Mouse (Mus musculus): Measurements from ENCODE around the gene Gm11563. TPM values are rescaled to one million over a fixed set of nuclear protein-coding genes. Genes with fewer than 3 reads are reported as not detected.
"Not testable (repeated sequence)": the region's sequence is repeated elsewhere in the genome, so short reads cannot be mapped to it uniquely, and the experiment has no call there.

Gm11563 gene
- not detected in 2 replicates for polyA plus RNA-seq (2015; fragmentation: Nextera tagmentation; extraction: Ambion mirVana)

DNA sequence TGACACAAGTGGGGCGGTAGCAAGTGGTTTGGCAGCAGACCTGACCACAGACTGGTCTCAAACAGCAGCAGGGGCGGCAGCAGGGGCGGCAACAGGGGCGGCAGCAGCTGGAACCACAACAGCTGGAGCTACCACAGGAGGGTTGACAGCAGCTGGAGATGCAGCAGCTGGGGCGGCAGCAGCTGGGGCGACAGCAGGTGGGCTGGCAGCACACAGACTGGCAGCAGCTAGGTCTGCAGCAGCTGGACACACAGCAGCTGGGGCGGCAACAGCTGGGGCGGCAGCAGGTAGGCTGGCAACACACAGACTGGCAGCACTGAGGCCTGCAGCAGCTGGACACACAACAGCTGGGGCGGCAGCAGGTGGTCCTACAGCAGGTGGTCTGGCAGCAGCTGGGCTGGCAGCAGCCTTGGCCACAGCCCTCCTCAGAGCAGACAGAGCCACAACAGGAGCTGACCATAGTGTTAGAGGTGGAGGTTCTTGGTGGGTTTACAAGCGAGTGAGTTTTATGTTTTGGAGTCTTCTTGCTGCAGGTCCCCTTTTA lies at the start of gene Gm11563:
Gene Gm11563 (minus strand): TSS at position 494 of the 544 bp plus-strand sequence.
- H3K36me3 ChIP-seq (replicated peaks); H3K4me1 ChIP-seq; H3K9ac ChIP-seq; ATAC-seq (replicated peaks); H3K27ac ChIP-seq; H3K4me3 ChIP-seq; H3K9me3 ChIP-seq; H3K27me3 ChIP-seq (replicated peaks); H3K4me2 ChIP-seq: not testable (repeated sequence)
- 68% methylated on average over 10 of the region's 10 CpGs for WGBS

DNA sequence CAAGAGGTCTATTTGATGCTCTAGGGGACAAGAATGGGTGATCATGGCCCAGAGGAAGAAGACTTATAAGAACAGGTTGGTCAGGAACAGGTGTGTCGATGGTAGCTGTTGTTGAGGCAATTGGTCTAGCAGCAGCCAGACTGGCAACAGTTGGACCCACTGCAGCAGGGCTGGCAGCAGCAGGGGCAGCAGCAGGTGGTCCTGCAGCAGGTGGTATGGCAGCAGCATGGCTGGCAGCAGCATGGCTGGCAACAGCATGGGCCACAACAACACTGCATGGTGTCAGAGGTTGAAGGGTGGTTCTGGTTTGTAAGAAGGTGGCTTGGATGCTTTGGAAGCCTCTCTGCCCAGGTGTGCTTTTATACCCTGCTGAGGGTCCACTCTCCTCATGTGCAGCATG lies 31.7 kb upstream of the Gm11563 start, which contains the start of gene Gm14190:
Gene Gm14190 (minus strand): TSS at position 278 of the 400 bp plus-strand sequence.
- no peaks in the 10 kb centered on the region for H3K9me3 ChIP-seq
- no peak within 1 kb of the TSS for H3K4me3 ChIP-seq
- H3K27ac ChIP-seq, result no peak within 1 kb of the TSS
- H3K27me3 ChIP-seq (replicated peaks), result no peaks in the 10 kb centered on the region
- WGBS, result 76% methylated on average over 1 of the region's 1 CpGs
- ATAC-seq (replicated peaks), result no peak
- no peaks in the 10 kb centered on the region for H3K36me3 ChIP-seq (replicated peaks)
- no peak within 1 kb of the TSS for H3K9ac ChIP-seq
- no peaks in the 10 kb centered on the region for H3K4me1 ChIP-seq
- no peak within 1 kb of the TSS for H3K4me2 ChIP-seq

DNA sequence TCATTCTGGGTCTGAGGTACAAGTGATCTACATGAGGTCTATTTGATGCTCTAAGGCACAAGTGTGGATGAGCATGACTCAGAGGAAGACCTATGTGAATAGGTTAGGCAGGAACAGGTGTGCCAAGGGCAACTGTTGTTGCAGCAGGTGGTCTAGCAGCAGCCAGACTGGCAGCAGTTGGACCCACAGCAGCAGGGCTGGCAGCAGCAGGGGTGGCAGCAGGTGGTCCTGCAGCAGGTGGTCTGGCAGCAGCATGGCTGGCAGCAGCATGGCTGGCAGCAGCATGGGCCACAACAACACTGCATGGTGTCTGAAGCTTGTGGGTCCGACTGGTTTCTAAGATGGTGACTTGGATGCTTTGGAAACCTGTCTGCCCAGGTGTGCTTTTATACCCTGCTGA lies 26.5 kb upstream of the Gm11563 start:
- not testable (repeated sequence) for H3K4me2 ChIP-seq; H3K27ac ChIP-seq; H3K4me1 ChIP-seq; H3K27me3 ChIP-seq (replicated peaks); H3K4me3 ChIP-seq; H3K9me3 ChIP-seq; H3K9ac ChIP-seq; ATAC-seq (replicated peaks); H3K36me3 ChIP-seq (replicated peaks)
- 69% methylated on average over 1 of the region's 1 CpGs for WGBS

DNA sequence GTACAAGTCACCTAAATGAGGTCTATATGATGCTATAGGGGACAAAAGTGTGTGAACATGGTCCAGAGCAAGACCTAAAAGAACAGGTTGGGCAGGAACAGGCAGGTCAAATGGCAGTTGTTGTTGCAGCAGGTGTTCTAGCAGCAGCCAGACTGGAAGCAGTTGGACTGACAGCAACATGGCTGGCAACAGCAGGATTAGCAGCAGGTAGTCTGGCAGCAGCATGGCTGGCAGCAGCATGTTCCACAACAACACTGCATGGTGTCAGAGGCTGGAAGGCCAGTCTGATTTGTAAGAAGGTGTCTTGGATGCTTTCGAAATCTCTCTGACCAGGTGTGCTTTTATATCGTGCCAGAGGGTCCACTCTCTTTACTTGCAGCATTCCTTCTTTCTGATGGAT lies 24.7 kb upstream of the Gm11563 start:
- ATAC-seq (replicated peaks), result no peak
- no peaks in the 10 kb centered on the region for H3K36me3 ChIP-seq (replicated peaks)
- 95% methylated on average over 2 of the region's 2 CpGs for WGBS
- H3K9me3 ChIP-seq, result no peaks in the 10 kb centered on the region
- no peaks in the 10 kb centered on the region for H3K27me3 ChIP-seq (replicated peaks)
- H3K4me1 ChIP-seq, result no peaks in the 10 kb centered on the region
- no peak overlapping the region for H3K27ac ChIP-seq
- H3K4me3 ChIP-seq, result no peak overlapping the region
- no peak overlapping the region for H3K4me2 ChIP-seq
- H3K9ac ChIP-seq, result no peak overlapping the region

DNA sequence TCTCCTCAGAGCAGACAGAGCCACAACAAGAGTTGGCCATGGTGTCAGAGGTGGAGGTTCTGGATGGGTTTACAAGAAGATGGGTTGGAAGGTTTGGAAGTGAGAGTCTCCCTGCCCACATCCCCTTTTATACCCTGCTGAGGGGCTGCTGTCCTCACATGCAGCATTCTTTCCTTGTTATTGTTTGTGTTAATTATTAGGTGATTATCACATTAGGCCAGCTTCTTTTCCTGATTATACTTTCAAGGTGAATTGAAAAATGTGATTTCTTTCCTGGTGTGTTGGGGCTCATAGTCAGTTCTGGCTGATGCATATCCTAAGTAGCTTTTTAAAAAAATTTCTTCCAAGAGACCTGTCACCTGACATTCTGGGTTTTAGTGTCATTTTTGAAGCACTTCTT lies 7.1 kb upstream of the Gm11563 start, which contains the start of gene Krtap4-6:
Gene Krtap4-6 (minus strand): TSS at position 101 of the 400 bp plus-strand sequence.
- H3K4me1 ChIP-seq, result no peaks in the 10 kb centered on the region
- no peaks in the 10 kb centered on the region for H3K9me3 ChIP-seq
- no peak within 1 kb of the TSS for H3K9ac ChIP-seq
- H3K4me3 ChIP-seq, result no peak within 1 kb of the TSS
- no peak within 1 kb of the TSS for H3K4me2 ChIP-seq
- ATAC-seq (replicated peaks), result no peak
- no peaks in the 10 kb centered on the region for H3K36me3 ChIP-seq (replicated peaks)
- no peaks in the 10 kb centered on the region for H3K27me3 ChIP-seq (replicated peaks)
- H3K27ac ChIP-seq, result no peak within 1 kb of the TSS

DNA sequence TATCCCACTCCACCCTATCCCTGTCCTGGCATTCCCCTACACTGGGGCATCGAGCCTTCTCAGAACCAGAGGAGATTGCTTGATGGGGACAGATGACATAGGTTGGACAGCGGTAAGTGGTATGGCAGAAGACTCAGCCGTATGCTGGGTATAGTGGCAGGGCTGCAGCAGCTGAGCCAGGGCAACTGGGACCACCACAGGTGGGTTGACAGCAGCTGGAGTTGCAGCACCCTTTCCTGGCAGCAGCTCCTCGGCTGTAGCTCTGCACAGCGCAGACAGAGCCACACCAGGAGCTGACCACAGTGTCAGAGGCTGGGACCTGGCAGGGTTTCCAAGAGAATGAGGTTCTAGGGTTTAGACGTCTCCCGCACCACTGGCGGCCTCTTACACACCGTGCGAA lies 4.0 kb upstream of the Gm11563 start:
- no peak overlapping the region for H3K27ac ChIP-seq
- no peak overlapping the region for H3K4me3 ChIP-seq
- H3K27me3 ChIP-seq (replicated peaks), result no peaks in the 10 kb centered on the region
- WGBS, result 88% methylated on average over 10 of the region's 10 CpGs
- ATAC-seq (replicated peaks), result no peak
- no peaks in the 10 kb centered on the region for H3K4me1 ChIP-seq
- no peak overlapping the region for H3K9ac ChIP-seq
- H3K9me3 ChIP-seq, result no peaks in the 10 kb centered on the region
- no peak overlapping the region for H3K4me2 ChIP-seq
- H3K36me3 ChIP-seq (replicated peaks), result no peaks in the 10 kb centered on the region

- H3K4me2 ChIP-seq, result no peak overlapping the region
- no peak overlapping the region for H3K27ac ChIP-seq
- H3K4me3 ChIP-seq, result no peak overlapping the region
- no peaks in the 10 kb centered on the region for H3K36me3 ChIP-seq (replicated peaks)
- H3K27me3 ChIP-seq (replicated peaks), result no peaks in the 10 kb centered on the region
- no peak for ATAC-seq (replicated peaks)
- 89% methylated on average over 4 of the region's 4 CpGs for WGBS
- H3K9me3 ChIP-seq, result no peaks in the 10 kb centered on the region
- no peak overlapping the region for H3K9ac ChIP-seq
- H3K4me1 ChIP-seq, result no peaks in the 10 kb centered on the region
Observed at GRCm38 (mm10) chr11:99659256-99659655, 496 bp upstream of the Gm11563 start.

DNA sequence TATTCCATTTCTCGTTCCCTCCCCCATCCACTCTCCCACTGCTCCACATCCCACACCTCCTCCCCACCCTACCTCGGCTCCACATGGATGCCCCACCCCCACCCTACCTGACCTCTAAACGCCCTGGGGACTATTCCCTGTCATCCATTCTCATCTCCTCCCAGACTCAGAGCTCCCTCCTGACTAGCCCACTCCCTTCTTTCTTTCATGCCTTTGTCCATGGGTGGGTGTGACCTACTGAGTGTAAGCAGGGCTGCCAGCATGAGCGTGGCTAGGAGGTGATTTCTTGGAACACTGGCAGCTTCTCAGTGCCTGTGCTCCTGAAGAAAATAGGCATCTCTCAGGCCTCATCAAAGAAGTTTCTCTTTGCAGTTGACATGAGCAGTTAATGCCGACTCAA lies 1.7 kb downstream of the Gm11563 start:
- Histone ChIP-seq H3K36me3 (replicated peaks) (no peaks in the 10 kb centered on the region), H3K4me2 (no peak overlapping the region), H3K4me1 (no peaks in the 10 kb centered on the region), H3K9ac (no peak overlapping the region), H3K4me3 (no peak overlapping the region), H3K27me3 (replicated peaks) (no peaks in the 10 kb centered on the region), H3K9me3 (no peaks in the 10 kb centered on the region), H3K27ac (no peak overlapping the region)
- WGBS, result 55% methylated on average over 5 of the region's 5 CpGs
- no peak for ATAC-seq (replicated peaks)

DNA sequence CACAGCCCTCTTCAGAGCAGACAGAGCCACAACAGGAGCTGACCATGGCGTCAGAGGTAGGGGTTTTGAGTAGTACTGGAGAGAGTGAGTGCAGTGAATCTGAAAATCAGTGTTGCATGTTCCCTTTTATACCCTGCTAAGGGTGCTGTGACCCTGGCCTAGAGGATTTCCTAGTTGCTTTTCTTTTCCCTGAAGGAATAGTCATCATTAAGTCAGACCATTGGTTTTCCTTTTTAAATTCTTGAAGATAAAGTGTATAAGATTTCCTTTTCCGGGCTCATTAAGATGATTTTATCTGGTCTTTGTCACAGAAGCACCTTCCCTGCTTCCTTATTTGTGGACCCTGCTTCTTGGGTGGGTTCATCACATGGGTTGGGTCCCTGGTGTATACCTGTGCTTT lies 8.6 kb downstream of the Gm11563 start, which contains the start of gene Gm11555:
Gene Gm11555 (minus strand): TSS at position 101 of the 400 bp plus-strand sequence.
- WGBS, result 81% methylated on average over 2 of the region's 2 CpGs
- Histone ChIP-seq H3K9me3 (no peaks in the 10 kb centered on the region), H3K4me2 (no peak within 1 kb of the TSS), H3K27ac (no peak within 1 kb of the TSS), H3K4me1 (no peaks in the 10 kb centered on the region), H3K36me3 (replicated peaks) (no peaks in the 10 kb centered on the region), H3K4me3 (no peak within 1 kb of the TSS), H3K27me3 (replicated peaks) (no peaks in the 10 kb centered on the region), H3K9ac (no peak within 1 kb of the TSS)
- ATAC-seq (replicated peaks), result no peak

DNA sequence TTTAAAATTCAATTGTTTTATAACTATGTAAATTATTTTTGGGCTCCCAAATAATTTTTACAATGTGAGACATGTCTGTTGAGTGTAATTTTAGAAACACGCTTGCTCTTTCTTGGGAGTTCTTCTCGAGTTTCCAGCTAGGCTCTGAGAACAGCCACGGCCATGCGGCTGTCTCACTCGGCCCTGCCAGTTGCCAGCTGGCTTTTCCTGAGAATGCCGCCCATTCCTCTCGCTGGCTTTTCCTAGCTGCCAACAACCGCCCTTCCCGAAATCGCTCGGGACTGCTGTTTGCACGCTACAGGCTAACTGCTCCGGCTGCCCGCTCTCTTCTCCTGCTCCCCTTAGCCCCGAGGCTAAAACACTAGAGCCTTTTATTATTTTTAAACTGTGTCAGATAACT lies 12.3 kb downstream of the Gm11563 start:
- no peak for ATAC-seq (replicated peaks)
- H3K4me3 ChIP-seq, result no peak overlapping the region
- no peaks in the 10 kb centered on the region for H3K36me3 ChIP-seq (replicated peaks)
- WGBS, result 91% methylated on average over 15 of the region's 15 CpGs
- no peak overlapping the region for H3K4me2 ChIP-seq
- H3K27me3 ChIP-seq (replicated peaks), result no peaks in the 10 kb centered on the region
- H3K4me1 ChIP-seq, result no peaks in the 10 kb centered on the region
- no peak overlapping the region for H3K27ac ChIP-seq
- H3K9me3 ChIP-seq, result no peaks in the 10 kb centered on the region
- H3K9ac ChIP-seq, result no peak overlapping the region

- no peak overlapping the region for H3K4me3 ChIP-seq
- no peak for ATAC-seq (replicated peaks)
- 70% methylated on average over 3 of the region's 3 CpGs for WGBS
Observed at GRCm38 (mm10) chr11:99644351-99644750, 14.4 kb downstream of the Gm11563 start.

GRCm38 (mm10) chr11:99643635-99644139 lies 15.1 kb downstream of the Gm11563 start, which contains the start of gene Krtap4-7:
TSS of gene Krtap4-7 (minus strand) at chr11:99644089.
- not testable (repeated sequence) for H3K4me2 ChIP-seq; H3K27ac ChIP-seq; H3K9ac ChIP-seq; H3K4me1 ChIP-seq; H3K4me3 ChIP-seq; ATAC-seq (replicated peaks); H3K36me3 ChIP-seq (replicated peaks); H3K27me3 ChIP-seq (replicated peaks); H3K9me3 ChIP-seq
- WGBS, result 89% methylated on average over 9 of the region's 9 CpGs

More at GRCm38 (mm10) chr11:99644351-99644750, 14.4 kb downstream of the Gm11563 start:
- H3K27ac ChIP-seq, result no peak overlapping the region
- H3K27me3 ChIP-seq (replicated peaks), result no peaks in the 10 kb centered on the region
- H3K9me3 ChIP-seq, result no peaks in the 10 kb centered on the region
- H3K4me2 ChIP-seq, result no peak overlapping the region
- no peak overlapping the region for H3K9ac ChIP-seq
- no peaks in the 10 kb centered on the region for H3K36me3 ChIP-seq (replicated peaks)
- H3K4me1 ChIP-seq, result no peaks in the 10 kb centered on the region

- Histone ChIP-seq H3K4me3 (no peak overlapping the region), H3K4me2 (no peak overlapping the region), H3K27me3 (replicated peaks) (no peaks in the 10 kb centered on the region), H3K27ac (no peak overlapping the region), H3K36me3 (replicated peaks) (no peaks in the 10 kb centered on the region), H3K9me3 (no peaks in the 10 kb centered on the region), H3K9ac (no peak overlapping the region), H3K4me1 (no peaks in the 10 kb centered on the region)
- ATAC-seq (replicated peaks), result no peak
- 55% methylated on average over 1 of the region's 1 CpGs for WGBS
Observed at GRCm38 (mm10) chr11:99640926-99641325, 17.8 kb downstream of the Gm11563 start.
